Mouse (Mus musculus) bone marrow macrophage, adult 2 months (primary cell): Measurements from ENCODE around the gene Aipl1. TPM values are rescaled to one million over a fixed set of nuclear protein-coding genes. Genes with fewer than 3 reads are reported as not detected.

ENCODE experiments used
- H3K27ac ChIP-seq: 2 replicates; pipeline ENCODE4 v1.5.1; 2012; ENCODE audit warnings: low read depth, low read length; ENCODE audit not compliant: insufficient read depth
- H3K4me1 ChIP-seq: 2 replicates; pipeline ENCODE4 v1.6.1; 2012; ENCODE audit warnings: low read length; ENCODE audit not compliant: control insufficient read depth, insufficient read depth
- H3K4me3 ChIP-seq: 2 replicates; pipeline ENCODE4 v1.5.1; 2012; ENCODE audit warnings: mild to moderate bottlenecking, low read length, moderate library complexity; ENCODE audit not compliant: insufficient read depth
- CTCF ChIP-seq: IDR thresholded peaks from 2 replicates; pipeline ENCODE4 v1.5.1; 2012; ENCODE audit warnings: low read depth, mild to moderate bottlenecking, low read length, moderate library complexity
- POLR2A ChIP-seq: IDR thresholded peaks from 2 replicates; pipeline ENCODE4 v1.6.1; 2012; ENCODE audit warnings: mild to moderate bottlenecking, low read depth, low read length, borderline replicate concordance
- polyA plus RNA-seq: library from polyadenylated mRNA; stranded (reverse); fragments of >200 nt; gene quantifications from 2 replicates; pipeline ENCODE4 v1.2.4, GENCODE M21; 2012; ENCODE audit not compliant: missing spikeins, insufficient read depth, insufficient read length

The Aipl1 gene
- polyA plus RNA-seq, 1 experiment = 0.38 TPM

GRCm38 (mm10) chr11:71984093-71984492, 53.2 kb downstream of the Aipl1 start:
- TF ChIP-seq CTCF (no peak), POLR2A (no peak)
- Histone ChIP-seq H3K27ac (no peak overlapping the region), H3K4me1 (no peaks in the 10 kb centered on the region), H3K4me3 (no peak overlapping the region)

Other genes with a start within 250 kb of the Aipl1 start
- gene Pimreg, start 4.5 kb upstream of the Aipl1 start, polyA plus RNA-seq = 26.8 and 34.3 TPM in 2 replicates
- not detected in 2 replicates for gene Pitpnm3, start 98.3 kb upstream of the Aipl1 start, polyA plus RNA-seq
- gene Gm43951, start 169.3 kb upstream of the Aipl1 start, polyA plus RNA-seq = 0.31 and 1.0 TPM in 2 replicates
- 5.8 and 7.1 TPM in 2 replicates for gene 4933427D14Rik, start 169.9 kb upstream of the Aipl1 start, polyA plus RNA-seq
- gene Txndc17, start 170.0 kb upstream of the Aipl1 start, polyA plus RNA-seq = 165 and 168 TPM in 2 replicates
- gene Med31, start 178.1 kb upstream of the Aipl1 start, polyA plus RNA-seq = 10.0 and 11.0 TPM in 2 replicates
- gene Slc13a5, start 229.7 kb upstream of the Aipl1 start, polyA plus RNA-seq = not detected in 2 replicates